Mouse (Mus musculus): Measurements from ENCODE around the gene Tubg2. TPM values are rescaled to one million over a fixed set of nuclear protein-coding genes. Genes with fewer than 3 reads are reported as not detected.

The Tubg2 gene
- polyA plus RNA-seq, 1 experiment from 2014 or later, result 0.12 TPM

- H3K4me2 ChIP-seq (ENCODE audit: low read depth, low read length), result no peak overlapping the region
- ATAC-seq, result no peak
- WGBS (ENCODE audit: insufficient replicate concordance), result 78% methylated on average over 14 of the region's 14 CpGs
- H3K9ac ChIP-seq (replicated peaks), result no peak overlapping the region
- H3K27me3 ChIP-seq (ENCODE audit: insufficient read depth, low read length), result peaks cover 1% of the 10 kb centered on the region
- H3K4me1 ChIP-seq (ENCODE audit: insufficient read depth), result 0 out of 2 replicates have a peak, but pooled peaks cover 2% of the 10 kb centered on the region
- no peaks in the 10 kb centered on the region for H3K9me3 ChIP-seq (ENCODE audit: low read length)
- no peak for TF ChIP-seq EP300 (IDR thresholded peaks at IDR 0.05; ENCODE audit: low read depth)
- no peak for TF ChIP-seq CTCF (IDR thresholded peaks at IDR 0.05; ENCODE audit: low read depth)
- H3K4me3 ChIP-seq (ENCODE audit: low read depth, low read length), result no peak overlapping the region
- H3K36me3 ChIP-seq (replicated peaks; ENCODE audit: insufficient read depth, low read length), result no peaks in the 10 kb centered on the region; the same call in 1 of the 2 replicates
- H3K27ac ChIP-seq (ENCODE audit: low read depth), result no peak overlapping the region
- DNase-seq, result no peak
These were observed 27.2 kb downstream of the Tubg2 start for GRCm38 (mm10) chr11:101182771-101183517.

- Histone ChIP-seq H3K9ac (replicated peaks) (no peak overlapping the region), H3K27ac (ENCODE audit: low read depth) (no peak overlapping the region), H3K9me3 (ENCODE audit: low read length) (no peaks in the 10 kb centered on the region), H3K27me3 (ENCODE audit: insufficient read depth, low read length) (no peaks in the 10 kb centered on the region), H3K4me2 (ENCODE audit: low read depth, low read length) (no peak overlapping the region), H3K36me3 (replicated peaks; ENCODE audit: insufficient read depth, low read length) (no peaks in the 10 kb centered on the region; the same call in 1 of the 2 replicates), H3K4me3 (ENCODE audit: low read depth, low read length) (no peak overlapping the region), H3K4me1 (ENCODE audit: insufficient read depth) (peaks cover 13% of the 10 kb centered on the region)
- TF ChIP-seq CTCF (IDR thresholded peaks at IDR 0.05; ENCODE audit: low read depth), result no peak
- no peak for TF ChIP-seq EP300 (IDR thresholded peaks at IDR 0.05; ENCODE audit: low read depth)
- ATAC-seq (no peak), DNase-seq (no peak)
- WGBS (ENCODE audit: insufficient replicate concordance), result 88% methylated on average over 12 of the region's 12 CpGs
These were observed 29.3 kb downstream of the Tubg2 start for GRCm38 (mm10) chr11:101184984-101185383.

- H3K36me3 ChIP-seq (replicated peaks; ENCODE audit: insufficient read depth, low read length), result no peaks in the 10 kb centered on the region; the same call in 1 of the 2 replicates
- no peak overlapping the region for H3K4me2 ChIP-seq (ENCODE audit: low read depth, low read length)
- H3K9me3 ChIP-seq (ENCODE audit: low read length), result no peaks in the 10 kb centered on the region
- H3K4me3 ChIP-seq (ENCODE audit: low read depth, low read length), result no peak overlapping the region
- H3K27me3 ChIP-seq (ENCODE audit: insufficient read depth, low read length), result no peaks in the 10 kb centered on the region
- WGBS (ENCODE audit: insufficient replicate concordance), result 83% methylated on average over 4 of the region's 4 CpGs
- ATAC-seq (no peak), DNase-seq (no peak)
- TF ChIP-seq EP300 (IDR thresholded peaks at IDR 0.05; ENCODE audit: low read depth) (no peak), CTCF (IDR thresholded peaks at IDR 0.05; ENCODE audit: low read depth) (no peak)
- H3K27ac ChIP-seq (ENCODE audit: low read depth), result no peak overlapping the region
- peaks cover 18% of the 10 kb centered on the region for H3K4me1 ChIP-seq (ENCODE audit: insufficient read depth)
- no peak overlapping the region for H3K9ac ChIP-seq (replicated peaks)
These were observed 29.7 kb downstream of the Tubg2 start for GRCm38 (mm10) chr11:101185441-101185840.

GRCm38 (mm10) chr11:101186526-101187247 is 31.0 kb downstream of the Tubg2 start:
- ATAC-seq, result no peak
- Histone ChIP-seq H3K9me3 (ENCODE audit: low read length) (no peaks in the 10 kb centered on the region), H3K4me2 (ENCODE audit: low read depth, low read length) (no peak overlapping the region), H3K4me1 (ENCODE audit: insufficient read depth) (peaks cover 23% of the 10 kb centered on the region), H3K27ac (ENCODE audit: low read depth) (no peak overlapping the region), H3K4me3 (ENCODE audit: low read depth, low read length) (no peak overlapping the region), H3K9ac (replicated peaks) (no peak overlapping the region), H3K36me3 (replicated peaks; ENCODE audit: insufficient read depth, low read length) (no peaks in the 10 kb centered on the region; the same call in 1 of the 2 replicates), H3K27me3 (ENCODE audit: insufficient read depth, low read length) (no peaks in the 10 kb centered on the region)
- TF ChIP-seq EP300 (IDR thresholded peaks at IDR 0.05; ENCODE audit: low read depth), result no peak
- no peak for TF ChIP-seq CTCF (IDR thresholded peaks at IDR 0.05; ENCODE audit: low read depth)
- 86% methylated on average over 27 of the region's 27 CpGs for WGBS (ENCODE audit: insufficient replicate concordance)
- DNase-seq, result no peak

- Histone ChIP-seq H3K9me3 (ENCODE audit: low read length) (no peaks in the 10 kb centered on the region), H3K27ac (ENCODE audit: low read depth) (no peak overlapping the region), H3K27me3 (ENCODE audit: insufficient read depth, low read length) (no peaks in the 10 kb centered on the region), H3K4me1 (ENCODE audit: insufficient read depth) (peaks cover 23% of the 10 kb centered on the region), H3K9ac (replicated peaks) (no peak overlapping the region), H3K4me2 (ENCODE audit: low read depth, low read length) (no peak overlapping the region), H3K4me3 (ENCODE audit: low read depth, low read length) (no peak overlapping the region), H3K36me3 (replicated peaks; ENCODE audit: insufficient read depth, low read length) (peaks cover 2% of the 10 kb centered on the region)
- 86% methylated on average over 5 of the region's 5 CpGs for WGBS (ENCODE audit: insufficient replicate concordance)
- ATAC-seq, result no peak
- no peak for DNase-seq
- TF ChIP-seq CTCF (IDR thresholded peaks at IDR 0.05; ENCODE audit: low read depth), result no peak
- no peak for TF ChIP-seq EP300 (IDR thresholded peaks at IDR 0.05; ENCODE audit: low read depth)
These were observed 31.8 kb downstream of the Tubg2 start for GRCm38 (mm10) chr11:101187541-101187940.

- DNase-seq, result no peak
- H3K36me3 ChIP-seq (replicated peaks; ENCODE audit: insufficient read depth, low read length), result peaks cover 7% of the 10 kb centered on the region
- no peak overlapping the region for H3K27ac ChIP-seq (ENCODE audit: low read depth)
- 81% methylated on average over 11 of the region's 11 CpGs for WGBS (ENCODE audit: insufficient replicate concordance)
- H3K4me3 ChIP-seq (ENCODE audit: low read depth, low read length), result no peak overlapping the region
- peaks cover 23% of the 10 kb centered on the region for H3K4me1 ChIP-seq (ENCODE audit: insufficient read depth)
- H3K9ac ChIP-seq (replicated peaks), result no peak overlapping the region
- H3K4me2 ChIP-seq (ENCODE audit: low read depth, low read length), result no peak overlapping the region
- no peak for ATAC-seq
- no peaks in the 10 kb centered on the region for H3K9me3 ChIP-seq (ENCODE audit: low read length)
- H3K27me3 ChIP-seq (ENCODE audit: insufficient read depth, low read length), result no peaks in the 10 kb centered on the region
- TF ChIP-seq CTCF (IDR thresholded peaks at IDR 0.05; ENCODE audit: low read depth) (no peak), EP300 (IDR thresholded peaks at IDR 0.05; ENCODE audit: low read depth) (no peak)
These were observed 32.6 kb downstream of the Tubg2 start for GRCm38 (mm10) chr11:101188166-101188805.

All from liver, postnatal 0 days (tissue).